In the genomic region with DNA sequence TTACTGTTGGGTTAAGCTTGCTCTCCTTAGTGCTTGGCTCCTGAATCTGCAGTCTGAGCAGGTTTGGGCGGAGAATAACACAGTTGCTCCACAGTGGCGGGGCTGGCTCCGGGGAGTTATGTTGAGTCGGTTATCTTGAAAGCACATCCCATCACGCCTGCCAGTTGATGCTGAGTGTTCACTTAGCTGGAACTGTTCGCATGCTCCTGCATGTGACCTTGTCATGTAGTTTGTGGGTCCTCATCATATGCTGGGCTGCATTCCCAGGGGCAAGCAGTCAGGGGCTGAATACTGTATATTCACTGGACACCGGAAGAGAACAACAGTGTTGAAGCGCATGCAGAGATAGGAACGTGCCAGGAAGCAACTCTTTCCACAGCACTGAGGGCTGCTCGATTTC, we compare ENCODE assay signal across 25 mouse cellular contexts. TPM values are rescaled to one million over a fixed set of nuclear protein-coding genes. Genes with fewer than 3 reads are reported as not detected.
DNase-seq lines count a peak whose midpoint lies in the region; ATAC-seq and TF ChIP-seq lines count a peak whose summit lies in the region.
"Had no signal": no experiment of that assay in that cellular context is flagged by ENCODE, and none has a peak within 500 bp of the region (broad histone marks: within the 10 kb centered on the region; RNA-seq: fewer than 3 reads in every experiment).

No protein-coding gene starts in this region.

- no peaks in the 10 kb centered on the region; the same call in 1 of the 2 replicates for H3K27me3 ChIP-seq in heart, embryonic 13.5 days (replicated peaks)
- H3K27me3 ChIP-seq in lung, embryonic 15.5 days, result no peaks in the 10 kb centered on the region
- no peaks in the 10 kb centered on the region for H3K27me3 ChIP-seq in liver, embryonic 14.5 days (ENCODE audit: control insufficient read depth, insufficient read depth, low read length)
- peaks cover 16% of the 10 kb centered on the region for H3K27me3 ChIP-seq in midbrain, embryonic 10.5 days (ENCODE audit: low read depth, poor library complexity, severe bottlenecking)
- H3K27me3 ChIP-seq: hindbrain, embryonic 15.5 days had no signal

- H3K4me3 ChIP-seq in heart, embryonic 13.5 days, result peak overlapping the region; percentile 18
- no peak overlapping the region for H3K4me3 ChIP-seq in lung, embryonic 15.5 days
- H3K4me3 ChIP-seq in liver, embryonic 14.5 days (ENCODE audit: insufficient read depth in 1 of 2, low read depth in 2 of 2, low read length in 2 of 2), result no peak overlapping the region
- H3K4me3 ChIP-seq in midbrain, embryonic 10.5 days, result no peak overlapping the region
- H3K4me3 ChIP-seq: erythroblast, embryonic 14.5 days; hindbrain, embryonic 15.5 days; limb, embryonic 15.5 days had no signal

- H3K36me3 ChIP-seq in heart, embryonic 13.5 days, result no peaks in the 10 kb centered on the region
- no peaks in the 10 kb centered on the region for H3K36me3 ChIP-seq in lung, embryonic 15.5 days
- no peaks in the 10 kb centered on the region for H3K36me3 ChIP-seq in liver, embryonic 14.5 days (replicated peaks; ENCODE audit: control insufficient read depth, insufficient read depth, low read depth)
- H3K36me3 ChIP-seq in midbrain, embryonic 10.5 days, result no peaks in the 10 kb centered on the region
- H3K36me3 ChIP-seq: hindbrain, embryonic 15.5 days; limb, embryonic 15.5 days had no signal

- intact Hi-C loops in gastrocnemius, postnatal 14 days (cut with DNase I; ENCODE audit: low total_unique reads), result no loop called here

- no peak for DNase-seq in heart, adult 11 months
- DNase-seq in lung, postnatal 14 days, result no peak
- DNase-seq in brain, adult 2 months (ENCODE audit: low read depth, low spot score), result peak; percentile 9
- DNase-seq in liver, embryonic 14.5 days (ENCODE audit: low read depth in 3 of 3, low spot score in 3 of 3), result no peak
- no peak for DNase-seq in gastrocnemius, postnatal 14 days
- no peak for DNase-seq in midbrain, embryonic 10.5 days (ENCODE audit: low spot score)
- DNase-seq: adrenal gland, postnatal 14 days; cerebellum, adult 9-11 months; embryo, embryonic 11 days; gastrocnemius, postnatal 10 days; kidney, adult 18-20 months; kidney, postnatal 14 days; layer of hippocampus, adult 9-11 months; thymus, postnatal 14 days had no signal

- peaks cover 33% of the 10 kb centered on the region for H3K4me1 ChIP-seq in heart, embryonic 13.5 days
- peaks cover 17% of the 10 kb centered on the region for H3K4me1 ChIP-seq in lung, embryonic 15.5 days
- H3K4me1 ChIP-seq in liver, embryonic 14.5 days (replicated peaks; ENCODE audit: control insufficient read depth in 2 of 2, insufficient read depth in 2 of 2, low read length in 1 of 2), result peaks cover 0 to 15% of the 10 kb centered on the region in 2 experiments; a peak in 2 of 4 replicates
- H3K4me1 ChIP-seq in midbrain, embryonic 10.5 days, result peaks cover 15% of the 10 kb centered on the region

- no peak for ATAC-seq in heart, embryonic 13.5 days (ENCODE audit: extremely low read depth, insufficient number of reproducible peaks, low FRiP score, low TSS enrichment)
- peak; percentile 35; the same call in 1 of the 2 replicates for ATAC-seq in lung, embryonic 15.5 days (ENCODE audit: borderline replicate concordance, extremely low read depth, low FRiP score, low TSS enrichment)
- ATAC-seq in liver, embryonic 14.5 days (ENCODE audit: insufficient read depth), result peak; percentile 61; the same call in 1 of the 2 replicates
- ATAC-seq: forebrain, embryonic 16.5 days had no signal

- WGBS in heart, embryonic 13.5 days, result 29% methylated on average over 10 of the region's 10 CpGs
- 50% methylated on average over 10 of the region's 10 CpGs for WGBS in lung, embryonic 15.5 days
- 31% methylated on average over 10 of the region's 10 CpGs for WGBS in liver, embryonic 14.5 days (ENCODE audit: insufficient replicate concordance)
- WGBS in midbrain, embryonic 10.5 days, result 90% methylated on average over 10 of the region's 10 CpGs

- TF ChIP-seq EP300 in liver, embryonic 14.5 days (IDR thresholded peaks at IDR 0.05; ENCODE audit: low read depth), result no peak; the same call in 1 of the 2 replicates

- H3K4me2 ChIP-seq in heart, embryonic 13.5 days, result peak overlapping the region; percentile 58
- H3K4me2 ChIP-seq in lung, embryonic 15.5 days, result peak overlapping the region; percentile 26; the same call in 1 of the 2 replicates
- H3K4me2 ChIP-seq in liver, embryonic 14.5 days (ENCODE audit: low read depth), result no peak overlapping the region; the same call in 1 of the 2 replicates
- H3K4me2 ChIP-seq: limb, embryonic 15.5 days; midbrain, embryonic 11.5 days had no signal

- H3K9me3 ChIP-seq in heart, embryonic 13.5 days, result no peaks in the 10 kb centered on the region
- H3K9me3 ChIP-seq in lung, embryonic 15.5 days, result no peaks in the 10 kb centered on the region
- H3K9me3 ChIP-seq in liver, embryonic 14.5 days (ENCODE audit: control insufficient read depth, low read length), result no peaks in the 10 kb centered on the region
- no peaks in the 10 kb centered on the region for H3K9me3 ChIP-seq in midbrain, embryonic 10.5 days (replicated peaks)
- H3K9me3 ChIP-seq: hindbrain, embryonic 15.5 days; limb, embryonic 15.5 days had no signal

- TF ChIP-seq CTCF in liver, embryonic 14.5 days (IDR thresholded peaks at IDR 0.05; ENCODE audit: low read depth), result no peak

- H3K9ac ChIP-seq in heart, embryonic 13.5 days, result peak overlapping the region; percentile 60
- no peak overlapping the region for H3K9ac ChIP-seq in lung, embryonic 15.5 days
- H3K9ac ChIP-seq in liver, embryonic 14.5 days (replicated peaks), result no peak overlapping the region
- H3K9ac ChIP-seq: hindbrain, embryonic 15.5 days; limb, embryonic 15.5 days had no signal

- H3K27ac ChIP-seq in heart, embryonic 13.5 days (replicated peaks), result peak overlapping the region; percentile 30
- no peak overlapping the region for H3K27ac ChIP-seq in lung, embryonic 15.5 days
- no peak overlapping the region for H3K27ac ChIP-seq in liver, embryonic 14.5 days
- no peak overlapping the region for H3K27ac ChIP-seq in midbrain, embryonic 10.5 days (replicated peaks)
- H3K27ac ChIP-seq: hindbrain, embryonic 15.5 days; limb, embryonic 15.5 days had no signal

RNA-seq across cellular contexts. Expression of a gene that starts 1.8 kb away (rescaled TPM):
- polyA plus RNA-seq in heart, embryonic 13.5 days (2015; fragmentation: Nextera tagmentation; extraction: Ambion mirVana), result 0.29 TPM in 1 of 2 replicates, not detected in the other
- polyA plus RNA-seq in lung, embryonic 15.5 days (2015; fragmentation: Nextera tagmentation; extraction: Ambion mirVana), result 0.40 and 0.65 TPM in 2 replicates
- polyA plus RNA-seq in liver, embryonic 14.5 days (2012; rRNA removed), result not detected in 2 replicates
- not detected in 2 replicates for polyA plus RNA-seq in liver, embryonic 14.5 days (2014; fragmentation: Nextera tagmentation; extraction: Ambion mirVana)
- not detected for total RNA-seq in gastrocnemius, postnatal 14 days (2021)
- polyA plus RNA-seq in midbrain, embryonic 10.5 days (2016; fragmentation: Nextera tagmentation; extraction: Ambion mirVana), result not detected in 2 replicates
- total RNA-seq: gastrocnemius, postnatal 10 days; left cerebral cortex, postnatal 10 days had no signal
- polyA plus RNA-seq: C2C12; erythroblast, embryonic 14.5 days; forebrain, embryonic 16.5 days; hindbrain, embryonic 15.5 days; limb, embryonic 15.5 days; midbrain, embryonic 11.5 days; neural tube, embryonic 14.5 days; stomach, embryonic 14.5 days had no signal

RNA-seq across cellular contexts. Expression of a gene that starts 23.4 kb away (rescaled TPM):
- polyA plus RNA-seq in heart, embryonic 13.5 days (2015; fragmentation: Nextera tagmentation; extraction: Ambion mirVana), result 93.3 and 116 TPM in 2 replicates
- polyA plus RNA-seq in lung, embryonic 15.5 days (2015; fragmentation: Nextera tagmentation; extraction: Ambion mirVana), result 66.9 and 67.0 TPM in 2 replicates
- polyA plus RNA-seq in liver, embryonic 14.5 days (2012; rRNA removed), result 13.0 and 23.7 TPM in 2 replicates
- 40.2 and 43.4 TPM in 2 replicates for polyA plus RNA-seq in liver, embryonic 14.5 days (2014; fragmentation: Nextera tagmentation; extraction: Ambion mirVana)
- 10 to 100 TPM; 22.4 to 30.0 TPM for total RNA-seq in gastrocnemius, postnatal 14 days (2021)
- 70.2 and 82.7 TPM in 2 replicates for polyA plus RNA-seq in midbrain, embryonic 10.5 days (2016; fragmentation: Nextera tagmentation; extraction: Ambion mirVana)

RNA-seq across cellular contexts. Expression of a gene that starts 23.6 kb away (rescaled TPM):
- 9.2 and 10.4 TPM in 2 replicates for polyA plus RNA-seq in heart, embryonic 13.5 days (2015; fragmentation: Nextera tagmentation; extraction: Ambion mirVana)
- polyA plus RNA-seq in lung, embryonic 15.5 days (2015; fragmentation: Nextera tagmentation; extraction: Ambion mirVana), result 14.5 and 14.7 TPM in 2 replicates
- 2.0 and 2.7 TPM in 2 replicates for polyA plus RNA-seq in liver, embryonic 14.5 days (2012; rRNA removed)
- 4.1 and 4.2 TPM in 2 replicates for polyA plus RNA-seq in liver, embryonic 14.5 days (2014; fragmentation: Nextera tagmentation; extraction: Ambion mirVana)
- total RNA-seq in gastrocnemius, postnatal 14 days (2021), result 1 to 10 TPM; 2.6 to 2.8 TPM
- 17.4 and 17.5 TPM in 2 replicates for polyA plus RNA-seq in midbrain, embryonic 10.5 days (2016; fragmentation: Nextera tagmentation; extraction: Ambion mirVana)
